Mouse (Mus musculus) limb, embryonic 14.5 days (tissue): ENCODE measurements at regions not wholly inside any gene's neighbourhood (a gene's known extent, or its start where the extent isn't known, plus 50 kb on each side); places are given as distances from the start of the nearest gene placed in this dataset.

Source experiments
- ATAC-seq: fragments of 200-750 bp; cut with Nextera tagmentation; 2 replicates; pipeline ENCODE4 v1.8.0; 2017; ENCODE audit warnings: low read depth, moderate number of reproducible peaks, moderate TSS enrichment; ENCODE audit not compliant: low FRiP score
- DNase-seq: peaks from one replicate; pipeline ENCODE4 v3.0.0-alpha.2; 2015; ENCODE audit warnings: low spot score
- H3K27ac ChIP-seq: fragments of 300-500 bp; sonication (generic); replicated peaks from 2 replicates; pipeline ENCODE4 v1.5.1; 2014; ENCODE audit warnings: low read depth, mild to moderate bottlenecking, low read length, moderate library complexity, mixed read lengths
- H3K27me3 ChIP-seq: fragments of 300-500 bp; sonication (generic); 2 replicates; pipeline ENCODE4 v1.6.1; 2014; ENCODE audit warnings: low read length, mixed read lengths; ENCODE audit not compliant: control insufficient read depth, insufficient read depth
- H3K36me3 ChIP-seq: fragments of 300-500 bp; sonication (generic); 2 replicates; pipeline ENCODE4 v1.6.1; 2014; ENCODE audit warnings: mild to moderate bottlenecking, low read length, moderate library complexity, mixed read lengths; ENCODE audit not compliant: control insufficient read depth, insufficient read depth
- H3K4me1 ChIP-seq: fragments of 300-500 bp; sonication (generic); 2 replicates; pipeline ENCODE4 v1.6.1; 2014; ENCODE audit warnings: antibody characterized with exemption, low read length, mixed read lengths; ENCODE audit not compliant: control insufficient read depth, insufficient read depth
- H3K4me2 ChIP-seq: fragments of 300-500 bp; sonication (generic); replicated peaks from 2 replicates; pipeline ENCODE4 v1.6.1; 2014; ENCODE audit warnings: low read depth, mild to moderate bottlenecking, low read length, moderate library complexity; ENCODE audit not compliant: severe bottlenecking
- H3K4me3 ChIP-seq: fragments of 300-500 bp; sonication (generic); replicated peaks from 2 replicates; pipeline ENCODE4 v1.5.1; 2014; ENCODE audit warnings: low read length
- H3K9ac ChIP-seq: fragments of 300-500 bp; sonication (generic); 2 replicates; pipeline ENCODE4 v1.6.1; 2014; ENCODE audit warnings: mild to moderate bottlenecking, low read depth, low read length, moderate library complexity; ENCODE audit not compliant: severe bottlenecking
- H3K9me3 ChIP-seq: fragments of 300-500 bp; sonication (generic); 2 replicates; pipeline ENCODE4 v1.6.1; 2016; ENCODE audit warnings: low read length; ENCODE audit not compliant: control insufficient read depth
- POLR2A ChIP-seq: fragments of 200-500 bp; IDR thresholded peaks from 2 replicates; pipeline ENCODE4 v1.8.0; 2012; ENCODE audit warnings: inconsistent platforms, mild to moderate bottlenecking, moderate library complexity, borderline replicate concordance; ENCODE audit not compliant: insufficient read depth, insufficient read length; ENCODE audit errors: extremely low read depth
- WGBS: fragments of 180-500 bp; shearing (Covaris S2); extraction: QIAGEN DNeasy Blood & Tissue Kit; methylation state at CpG from one replicate; pipeline ENCODE4 v1.1.7; 2014; 5-methylcytosine and 5-hydroxymethylcytosine counted together

GRCm38 (mm10) chr7:136405391-136405790 lies 489.0 kb upstream of the Mgmt start:
- DNase-seq, result peak; percentile 76
- H3K27me3 ChIP-seq, result no peaks in the 10 kb centered on the region

DNA sequence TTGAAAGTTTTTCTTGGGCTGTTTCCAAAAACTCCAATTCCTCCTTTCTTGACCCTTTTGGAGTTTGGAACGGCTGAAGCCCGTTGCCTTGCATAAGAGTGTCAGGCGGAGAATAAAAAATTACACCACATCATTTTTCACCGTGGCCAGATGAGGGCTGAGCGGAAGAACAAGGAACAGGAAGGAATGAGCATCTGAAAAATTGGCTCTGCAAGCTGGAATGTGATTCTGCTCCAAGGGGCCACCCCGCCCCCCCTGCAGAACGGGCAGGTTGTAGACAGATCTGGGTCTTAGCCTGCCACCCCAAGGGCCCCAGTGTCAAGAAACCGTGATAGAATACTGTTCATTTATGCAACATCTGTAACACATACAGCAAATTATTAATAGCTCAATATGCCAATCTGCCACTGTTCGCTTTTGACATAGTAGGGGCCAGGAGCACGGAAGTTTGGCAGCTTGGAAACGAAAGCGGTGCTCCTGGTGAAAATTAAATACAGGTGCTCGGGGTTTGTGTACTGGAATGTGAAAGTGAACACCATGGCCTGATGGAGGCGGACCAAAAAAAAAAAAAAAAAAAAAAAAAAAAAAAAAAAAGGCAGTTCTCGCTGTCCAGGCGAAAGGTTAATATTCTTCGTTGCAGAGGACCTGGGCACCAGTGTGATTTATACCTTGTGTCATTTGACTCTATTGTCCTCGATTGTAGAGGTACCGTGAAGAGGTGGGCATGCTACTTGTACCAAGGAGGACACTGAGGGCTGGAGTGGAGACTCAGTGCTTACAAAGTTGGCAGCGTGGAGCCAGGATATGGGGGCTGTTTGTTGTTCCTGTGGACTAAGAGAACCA lies 487.9 kb upstream of the Mgmt start:
- Histone ChIP-seq H3K9me3 (no peaks in the 10 kb centered on the region), H3K4me2 (peak overlapping the region; percentile 44), H3K4me3 (no peak overlapping the region; the same call in 1 of the 2 replicates), H3K4me1 (peaks cover 45% of the 10 kb centered on the region), H3K36me3 (no peaks in the 10 kb centered on the region), H3K9ac (no peak overlapping the region), H3K27me3 (no peaks in the 10 kb centered on the region), H3K27ac (peak overlapping the region; percentile 67)
- ATAC-seq, result peak; percentile 43
- TF ChIP-seq POLR2A, result no peak
- DNase-seq, result peak; percentile 76
- WGBS, result 12% methylated on average over 20 of the region's 20 CpGs

More at GRCm38 (mm10) chr7:136405391-136405790, 489.0 kb upstream of the Mgmt start:
- WGBS, result 18% methylated on average over 8 of the region's 8 CpGs
- ATAC-seq, result no peak
- Histone ChIP-seq H3K4me1 (peaks cover 45% of the 10 kb centered on the region), H3K4me2 (no peak overlapping the region), H3K4me3 (no peak overlapping the region), H3K27ac (peak overlapping the region; percentile 39; the same call in 1 of the 2 replicates), H3K9ac (no peak overlapping the region), H3K9me3 (no peaks in the 10 kb centered on the region), H3K36me3 (no peaks in the 10 kb centered on the region)
- no peak for TF ChIP-seq POLR2A

DNA sequence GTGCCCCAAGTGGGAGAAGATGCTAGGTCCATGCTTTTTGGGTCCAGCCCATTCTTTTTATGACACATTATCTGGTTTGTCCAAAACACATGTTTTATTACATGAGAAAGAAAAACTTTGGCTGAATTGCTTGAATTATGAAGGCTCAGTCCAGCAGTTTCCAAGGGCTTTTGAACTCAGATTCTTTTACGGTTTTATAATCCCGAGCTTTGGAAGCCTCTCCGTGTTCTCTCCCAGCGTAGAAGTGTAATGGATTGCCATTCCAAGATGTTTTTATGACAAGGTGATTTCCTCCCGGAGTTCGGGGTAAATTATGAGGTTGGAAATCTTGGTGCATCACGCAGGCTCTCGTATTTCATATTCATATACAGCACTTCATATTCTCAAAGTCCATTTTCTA lies 479.6 kb upstream of the Mgmt start:
- Histone ChIP-seq H3K4me2 (no peak overlapping the region), H3K27me3 (no peaks in the 10 kb centered on the region), H3K36me3 (no peaks in the 10 kb centered on the region), H3K9me3 (no peaks in the 10 kb centered on the region), H3K9ac (no peak overlapping the region), H3K4me3 (no peak overlapping the region), H3K27ac (no peak overlapping the region), H3K4me1 (peaks cover 24% of the 10 kb centered on the region)
- ATAC-seq (peak; percentile 60; the same call in 1 of the 2 replicates), DNase-seq (peak; percentile 58)
- no peak for TF ChIP-seq POLR2A
- WGBS, result 40% methylated on average over 8 of the region's 8 CpGs

GRCm38 (mm10) chr7:136417327-136417726 lies 477.1 kb upstream of the Mgmt start:
- H3K4me3 ChIP-seq, result no peak overlapping the region
- H3K4me1 ChIP-seq, result peaks cover 24% of the 10 kb centered on the region
- H3K27ac ChIP-seq, result no peak overlapping the region
- no peak for DNase-seq
- WGBS, result 71% methylated on average over 4 of the region's 4 CpGs
- H3K9me3 ChIP-seq, result no peaks in the 10 kb centered on the region
- H3K9ac ChIP-seq, result no peak overlapping the region
- no peak for ATAC-seq
- no peak for TF ChIP-seq POLR2A
- no peaks in the 10 kb centered on the region for H3K27me3 ChIP-seq
- H3K36me3 ChIP-seq, result no peaks in the 10 kb centered on the region
- H3K4me2 ChIP-seq, result no peak overlapping the region

DNA sequence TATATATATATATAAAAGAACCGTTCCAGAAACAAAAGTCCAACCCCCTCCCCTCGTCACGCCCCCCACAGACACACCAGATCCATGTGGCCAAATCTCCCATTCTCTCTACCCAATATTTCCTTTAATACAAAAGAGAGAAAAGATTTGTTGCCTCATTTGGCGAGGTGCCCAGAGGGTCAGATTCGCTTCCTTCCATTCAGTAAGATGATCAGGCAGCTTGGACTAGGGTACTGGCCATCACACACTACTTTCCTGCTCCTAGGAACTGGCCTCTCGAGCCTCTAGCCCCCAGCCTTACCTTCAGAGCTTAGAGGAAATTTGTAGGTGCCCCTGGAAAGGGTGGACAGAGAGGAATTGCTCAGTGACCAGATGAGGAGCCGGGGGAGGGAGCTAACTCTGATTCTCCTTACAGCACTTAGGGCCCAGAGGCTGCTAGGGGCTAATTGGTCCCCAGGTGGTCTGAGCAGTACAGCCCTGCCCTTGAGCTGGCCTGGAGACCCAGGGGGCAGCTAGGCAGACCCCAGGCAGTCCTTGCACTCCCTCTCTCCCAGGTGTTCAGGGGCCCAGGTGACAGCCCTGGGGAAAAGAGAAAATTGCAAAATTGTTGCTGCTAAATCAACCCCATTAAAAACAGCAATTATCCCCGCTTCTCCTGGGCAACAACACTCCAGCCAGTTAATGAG lies 470.4 kb upstream of the Mgmt start:
- Histone ChIP-seq H3K9me3 (no peaks in the 10 kb centered on the region), H3K4me2 (no peak overlapping the region), H3K27ac (no peak overlapping the region), H3K36me3 (no peaks in the 10 kb centered on the region), H3K27me3 (no peaks in the 10 kb centered on the region), H3K4me3 (no peak overlapping the region), H3K4me1 (peaks cover 9% of the 10 kb centered on the region), H3K9ac (no peak overlapping the region)
- TF ChIP-seq POLR2A, result no peak
- DNase-seq (peak; percentile 38), ATAC-seq (no peak)
- 53% methylated on average over 8 of the region's 8 CpGs for WGBS
